ENCODE assay signal across 8 mouse cellular contexts in the genomic region with DNA sequence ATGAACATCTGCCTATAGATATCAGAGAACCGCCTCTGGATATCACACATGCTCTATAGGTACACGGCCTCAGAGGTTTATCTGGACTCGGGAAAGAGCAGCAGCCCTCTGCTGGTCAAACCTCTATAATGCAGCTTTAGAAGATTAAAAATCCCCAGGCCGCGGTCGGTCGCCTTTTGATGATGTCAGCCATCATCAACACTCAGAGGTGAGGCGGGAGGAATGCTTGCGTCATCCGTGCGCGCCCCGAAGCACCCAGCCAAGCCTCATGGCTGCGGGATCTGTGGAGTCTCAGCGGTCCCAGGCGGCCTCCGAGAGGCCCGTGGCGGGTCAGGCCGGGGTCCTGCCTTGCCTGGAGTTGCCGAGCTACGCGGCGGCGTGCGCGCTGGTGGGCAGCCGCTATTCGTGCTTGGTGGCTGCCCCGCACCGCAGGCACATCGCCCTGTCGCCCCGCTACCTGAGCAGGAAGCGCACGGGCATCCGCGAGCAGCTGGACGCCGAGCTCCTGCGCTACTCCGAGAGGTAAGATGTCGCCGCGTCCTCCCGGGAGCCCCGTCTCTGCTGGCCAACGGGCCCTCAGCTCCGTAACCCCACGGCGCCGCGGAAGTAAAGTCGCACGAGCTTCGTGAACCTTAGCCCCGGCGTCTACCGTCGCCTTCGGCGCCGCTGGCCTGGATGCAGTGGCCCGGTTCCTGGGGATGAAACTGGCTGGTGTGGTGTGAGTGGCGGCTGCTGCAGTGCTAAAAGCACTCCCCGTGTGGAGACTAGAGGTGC. TPM values are rescaled to one million over a fixed set of nuclear protein-coding genes. Genes with fewer than 3 reads are reported as not detected.
DNase-seq lines count a peak whose midpoint lies in the region; ATAC-seq lines count a peak whose summit lies in the region.

TSS of gene Twistnb (plus strand) at position 249 of the 774 bp plus-strand sequence.

- peaks cover 47% of the 10 kb centered on the region for H3K79me2 ChIP-seq in macrophage (ENCODE audit: inconsistent target)

- peak within 1 kb of the TSS; percentile 83 for H3K27ac ChIP-seq in hindbrain, embryonic 16.5 days (ENCODE audit: low read depth, low read length)
- H3K27ac ChIP-seq in macrophage: no peak within 1 kb of the TSS

- H3K9me3 ChIP-seq in hindbrain, embryonic 16.5 days (ENCODE audit: control insufficient read depth, low read length): no peaks in the 10 kb centered on the region

- peak; percentile 90 for DNase-seq in WW6 (ENCODE audit: low read depth, low spot score)
- peak; percentile 96 to 98 for DNase-seq in cerebellum, postnatal 4 days (ENCODE audit: low spot score in 2 of 2)
- peak; percentile 97 for DNase-seq in gastrocnemius, adult 18-20 months (ENCODE audit: low spot score)
- peak; percentile 98 to 99 for DNase-seq in left cerebral cortex, adult 18-20 months (ENCODE audit: low spot score in 2 of 2)
- peak; percentile 97 for DNase-seq in right cerebral cortex, adult 18-20 months
- peak; percentile 94 for DNase-seq in urinary bladder, postnatal 10 days (ENCODE audit: low spot score)

- H3K9ac ChIP-seq in hindbrain, embryonic 16.5 days (ENCODE audit: low read depth, low read length): peak within 1 kb of the TSS; percentile 87

- peak within 1 kb of the TSS; percentile 93 for H3K4me3 ChIP-seq in hindbrain, embryonic 16.5 days (ENCODE audit: low read length)
- H3K4me3 ChIP-seq in macrophage (ENCODE audit: inconsistent target): peak within 1 kb of the TSS; percentile 81

- H3K4me2 ChIP-seq in hindbrain, embryonic 16.5 days (ENCODE audit: low read length): peak within 1 kb of the TSS; percentile 65

- ATAC-seq in hindbrain, embryonic 16.5 days: peak; percentile 97

- no peaks in the 10 kb centered on the region for H3K27me3 ChIP-seq in hindbrain, embryonic 16.5 days (replicated peaks; ENCODE audit: control insufficient read depth, insufficient read depth, low read length)

- no peaks in the 10 kb centered on the region for H3K36me3 ChIP-seq in hindbrain, embryonic 16.5 days (ENCODE audit: control insufficient read depth, insufficient read depth, low read length)
- no peaks in the 10 kb centered on the region for H3K36me3 ChIP-seq in macrophage (ENCODE audit: inconsistent target)

- peaks cover 7% of the 10 kb centered on the region for H3K4me1 ChIP-seq in hindbrain, embryonic 16.5 days (ENCODE audit: control insufficient read depth, insufficient read depth, low read depth, low read length)

- under 1% methylated on average over 66 of the region's 66 CpGs for WGBS in hindbrain, embryonic 16.5 days
- WGBS in macrophage (ENCODE audit: missing documents): under 1% methylated on average over 66 of the region's 66 CpGs

RNA-seq across cellular contexts. Expression of gene Twistnb, which starts in this region (rescaled TPM):
- 10 to 100 TPM in 1 of 2 experiments, 1 to 10 TPM in 1; 9.4 to 12.0 TPM for total RNA-seq in gastrocnemius, adult 18-20 months (2021)
- polyA plus RNA-seq in hindbrain, embryonic 16.5 days (2015; fragmentation: Nextera tagmentation; extraction: Ambion mirVana): 43.1 and 46.7 TPM in 2 replicates
- total RNA-seq in left cerebral cortex, adult 18-20 months (2021): 10 to 100 TPM; 13.4 TPM
- total RNA-seq in macrophage (2018; cell fraction: chromatin; rRNA removed): 10 to 100 TPM in 21 of 26 experiments, 1 to 10 TPM in 5; 5.0 to 29.8 (median 16.6) TPM
- 10 to 100 TPM in 17 of 26 experiments, 1 to 10 TPM in 9; 7.8 to 13.8 (median 10.7) TPM for total RNA-seq in macrophage (2018; cell fraction: cytosol; rRNA removed)
- 10 to 100 TPM in 16 of 26 experiments, 1 to 10 TPM in 10; 4.9 to 24.3 (median 11.1) TPM for total RNA-seq in macrophage (2018; cell fraction: nucleus; rRNA removed)
- 8.4 to 13.8 TPM (median 12.9 TPM) in 3 replicates for polyA plus RNA-seq in macrophage (2018)
